Mouse (Mus musculus) erythroblast, embryonic 14.5 days (primary cell): ENCODE results near the gene Elf2.

Experiments
- GATA1 ChIP-seq: IDR thresholded peaks from 2 replicates; pipeline ENCODE4 v1.6.1; 2012; ENCODE audit warnings: low read length, inconsistent platforms, mixed read lengths
- TAL1 ChIP-seq: IDR thresholded peaks from 3 replicates; pipeline ENCODE4 v1.6.1; 2012; ENCODE audit warnings: low read length, inconsistent platforms, mixed read lengths

DNA sequence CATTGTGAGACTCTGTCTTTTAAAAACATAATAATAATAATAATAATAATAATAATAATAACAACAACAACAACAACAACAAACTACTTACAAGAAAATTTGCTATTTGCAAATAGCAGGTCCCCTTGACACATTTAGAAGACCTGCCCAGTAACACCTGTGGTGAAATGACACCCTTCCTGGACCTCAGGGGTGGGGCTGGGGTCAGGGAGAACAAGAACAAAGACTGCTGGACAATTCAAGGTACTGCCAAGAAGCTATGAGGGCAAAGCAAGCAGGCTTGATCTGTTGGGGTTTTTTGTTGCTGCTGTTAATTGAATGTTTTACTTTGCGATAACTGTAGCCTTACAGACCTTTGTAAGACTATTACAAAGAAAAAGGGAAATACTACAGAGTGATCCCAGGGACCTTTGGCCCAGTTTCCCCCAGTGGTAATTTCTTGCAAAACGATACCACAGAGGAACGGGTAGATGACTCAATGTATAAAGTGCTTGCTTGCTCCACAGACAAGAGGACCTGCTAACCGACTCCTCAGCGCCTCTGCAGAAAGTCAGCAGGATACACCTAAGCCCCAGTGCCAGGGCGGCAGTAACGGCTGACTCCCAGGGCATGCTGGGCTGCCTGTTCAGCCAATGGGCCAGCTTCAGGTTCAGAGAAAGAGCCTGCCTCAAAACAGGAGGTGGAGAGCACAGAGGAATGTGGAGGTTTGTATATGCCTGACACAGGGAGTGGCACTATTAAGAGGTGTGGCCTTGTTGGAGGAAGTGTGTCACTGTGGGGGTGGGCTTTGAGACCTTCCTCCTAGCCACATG lies 130.8 kb downstream of the Elf2 start:
- no peak for TF ChIP-seq GATA1
- no peak for TF ChIP-seq TAL1
